20 mouse cellular contexts compared by ENCODE assay signal in genomic region chr1:184562239-184562638, GRCm38 (mm10).
A peak's percentile ranks its signal among the peaks of the same experiment; 100 is the strongest.
DNase-seq lines count a peak whose midpoint lies in the region; ATAC-seq lines count a peak whose summit lies in the region.
"Had no signal": no experiment of that assay in that cellular context is flagged by ENCODE, and none has a peak within 500 bp of the region (broad histone marks: within the 10 kb centered on the region; RNA-seq: fewer than 3 reads in every experiment).

No protein-coding gene starts in this region.

- H3K9me3 ChIP-seq in neural tube, embryonic 15.5 days (replicated peaks): no peaks in the 10 kb centered on the region
- H3K9me3 ChIP-seq: embryonic facial prominence, embryonic 13.5 days; forebrain, embryonic 12.5 days; heart, embryonic 13.5 days; hindbrain, embryonic 10.5 days; hindbrain, embryonic 15.5 days had no signal

- no peak overlapping the region for H3K9ac ChIP-seq in neural tube, embryonic 15.5 days (replicated peaks)
- H3K9ac ChIP-seq: embryonic facial prominence, embryonic 13.5 days; forebrain, embryonic 12.5 days; heart, embryonic 13.5 days; hindbrain, embryonic 15.5 days had no signal

- WGBS in neural tube, embryonic 15.5 days: 95% methylated on average over 5 of the region's 5 CpGs

- H3K4me2 ChIP-seq in neural tube, embryonic 15.5 days: no peak overlapping the region
- H3K4me2 ChIP-seq: embryonic facial prominence, embryonic 13.5 days; forebrain, embryonic 12.5 days; heart, embryonic 13.5 days; hindbrain, embryonic 15.5 days had no signal

- H3K36me3 ChIP-seq in neural tube, embryonic 15.5 days: no peaks in the 10 kb centered on the region
- H3K36me3 ChIP-seq: embryonic facial prominence, embryonic 13.5 days; forebrain, embryonic 12.5 days; heart, embryonic 13.5 days; hindbrain, embryonic 10.5 days; hindbrain, embryonic 15.5 days had no signal

- no peaks in the 10 kb centered on the region for H3K27me3 ChIP-seq in neural tube, embryonic 15.5 days (replicated peaks)
- H3K27me3 ChIP-seq: embryonic facial prominence, embryonic 13.5 days; forebrain, embryonic 12.5 days; hindbrain, embryonic 15.5 days had no signal

- H3K27ac ChIP-seq in neural tube, embryonic 15.5 days (replicated peaks): no peak overlapping the region
- H3K27ac ChIP-seq: embryonic facial prominence, embryonic 13.5 days; forebrain, embryonic 12.5 days; heart, embryonic 13.5 days; hindbrain, embryonic 10.5 days; hindbrain, embryonic 15.5 days had no signal

- DNase-seq in heart, adult 8-10 months (ENCODE audit: low spot score): peak; percentile 7
- DNase-seq in heart, postnatal 25 days (ENCODE audit: low spot score): no peak
- DNase-seq in left cerebral cortex, postnatal 14 days (ENCODE audit: low spot score in 2 of 2): no peak
- no peak for DNase-seq in MN1 (ENCODE audit: low spot score)
- DNase-seq: adrenal gland, adult 8-10 months; adrenal gland, postnatal 36 days; cerebellum, adult 11-12 months; cerebellum, adult 9-10 months; cerebellum, postnatal 25 days; gastrocnemius, postnatal 10 days had no signal

- ATAC-seq in common myeloid progenitor, adult 5-6 weeks (replicated peaks; ENCODE audit: low read depth, poor library complexity, severe bottlenecking): peak; percentile 79
- ATAC-seq in megakaryocyte, adult 5-6 weeks (ENCODE audit: poor library complexity, severe bottlenecking): peak; percentile 55
- ATAC-seq in neural tube, embryonic 15.5 days (ENCODE audit: low FRiP score): no peak
- ATAC-seq: forebrain, embryonic 16.5 days; intestine, embryonic 16.5 days had no signal

- H3K4me3 ChIP-seq in neural tube, embryonic 15.5 days (replicated peaks): no peak overlapping the region
- H3K4me3 ChIP-seq: embryonic facial prominence, embryonic 13.5 days; forebrain, embryonic 12.5 days; heart, embryonic 13.5 days; hindbrain, embryonic 10.5 days; hindbrain, embryonic 15.5 days had no signal

- H3K4me1 ChIP-seq in neural tube, embryonic 15.5 days: no peaks in the 10 kb centered on the region
- H3K4me1 ChIP-seq: embryonic facial prominence, embryonic 13.5 days; forebrain, embryonic 12.5 days; heart, embryonic 13.5 days; hindbrain, embryonic 10.5 days; hindbrain, embryonic 15.5 days had no signal

- intact Hi-C loops in heart, postnatal 25 days (cut with DNase I): no loop called here
- intact Hi-C loops in left cerebral cortex, postnatal 14 days (cut with DNase I): no loop called here
